Mouse (Mus musculus): ENCODE results near the gene Echs1. TPM values are rescaled to one million over a fixed set of nuclear protein-coding genes. Genes with fewer than 3 reads are reported as not detected.
"Not testable (repeated sequence)": the region's sequence is repeated elsewhere in the genome, so short reads cannot be mapped to it uniquely, and the experiment has no call there.

The Echs1 gene
- 10 to 100 TPM; 63.7 to 66.6 TPM for total RNA-seq (2021)
- long read RNA-seq, transcript Echs1-201 (8 exons, 1,557 nt) = major isoform, 74 of 80 reads
- long read RNA-seq, partial matches to known transcripts = 2 of 80 reads
- long read RNA-seq, other reads (novel, unspliced or antisense) = 4 of 80 reads

- peak; percentile 87 to 90 for DNase-seq (ENCODE audit: low spot score in 2 of 2)
These were observed at the start of gene Echs1 for GRCm38 (mm10) chr7:140116329-140117054. Gene Echs1, minus strand, starts transcription at chr7:140116476.

- no peak for DNase-seq (ENCODE audit: low spot score in 2 of 2)
These were observed 48.4 kb upstream of the Echs1 start, which contains the start of gene Olfr522 for GRCm38 (mm10) chr7:140164664-140165063. Gene Olfr522, minus strand, starts transcription at chr7:140164764.

GRCm38 (mm10) chr7:140160363-140160762, 44.1 kb upstream of the Echs1 start:
- no peak for DNase-seq (ENCODE audit: low spot score in 2 of 2)

- peak; percentile 72 to 88 for DNase-seq (ENCODE audit: low spot score in 2 of 2)
These were observed 38.1 kb upstream of the Echs1 start, which contains the start of gene Sprn for GRCm38 (mm10) chr7:140154218-140154927. Gene Sprn, minus strand, starts transcription at chr7:140154877.

- no peak for DNase-seq (ENCODE audit: low spot score in 2 of 2)
These were observed 37.5 kb upstream of the Echs1 start for GRCm38 (mm10) chr7:140153829-140154217.

- peak in 1 of 2 experiments; percentile 51 for DNase-seq (ENCODE audit: low spot score in 2 of 2)
These were observed 37.1 kb upstream of the Echs1 start for GRCm38 (mm10) chr7:140153383-140153782.

GRCm38 (mm10) chr7:140144550-140144949, 28.3 kb upstream of the Echs1 start:
- DNase-seq (ENCODE audit: low spot score in 2 of 2) = no peak

GRCm38 (mm10) chr7:140141350-140141749, 25.1 kb upstream of the Echs1 start:
- DNase-seq (ENCODE audit: low spot score in 2 of 2) = peak in 1 of 2 experiments; percentile 81

- no peak for DNase-seq (ENCODE audit: low spot score in 2 of 2)
These were observed 21.7 kb upstream of the Echs1 start for GRCm38 (mm10) chr7:140138021-140138310.

- peak; percentile 94 to 99 for DNase-seq (ENCODE audit: low spot score in 2 of 2)
These were observed 21.1 kb upstream of the Echs1 start, which contains the start of gene Mtg1 for GRCm38 (mm10) chr7:140137135-140138020. Gene Mtg1, plus strand, starts transcription at chr7:140137564.

GRCm38 (mm10) chr7:140135106-140135770, 19.0 kb upstream of the Echs1 start:
- DNase-seq (ENCODE audit: low spot score in 2 of 2) = no peak

- not testable (repeated sequence) for DNase-seq (ENCODE audit: low spot score in 2 of 2)
These were observed 17.8 kb upstream of the Echs1 start for GRCm38 (mm10) chr7:140134033-140134432.

GRCm38 (mm10) chr7:140132184-140132583, 15.9 kb upstream of the Echs1 start:
- not testable (repeated sequence) for DNase-seq (ENCODE audit: low spot score in 2 of 2)

- DNase-seq (ENCODE audit: low spot score in 2 of 2) = no peak
These were observed 11.6 kb upstream of the Echs1 start for GRCm38 (mm10) chr7:140127911-140128310.

- DNase-seq (ENCODE audit: low spot score in 2 of 2) = no peak
These were observed 10.7 kb upstream of the Echs1 start for GRCm38 (mm10) chr7:140126934-140127333.

- DNase-seq (ENCODE audit: low spot score in 2 of 2) = no peak
These were observed 9.7 kb upstream of the Echs1 start for GRCm38 (mm10) chr7:140126022-140126350.

- peak; percentile 80 to 88 for DNase-seq (ENCODE audit: low spot score in 2 of 2)
These were observed 9.2 kb upstream of the Echs1 start for GRCm38 (mm10) chr7:140125278-140126021.

GRCm38 (mm10) chr7:140124382-140124781, 8.1 kb upstream of the Echs1 start:
- no peak for DNase-seq (ENCODE audit: low spot score in 2 of 2)

GRCm38 (mm10) chr7:140122765-140123164, 6.5 kb upstream of the Echs1 start:
- no peak for DNase-seq (ENCODE audit: low spot score in 2 of 2)

- no peak for DNase-seq (ENCODE audit: low spot score in 2 of 2)
These were observed 5.1 kb upstream of the Echs1 start for GRCm38 (mm10) chr7:140121338-140121910.

Measured in layer of hippocampus, adult 18-20 months (tissue).